Mouse (Mus musculus) erythroblast, embryonic 14.5 days (primary cell): ENCODE data around the gene Rap1gap2. TPM values are rescaled to one million over a fixed set of nuclear protein-coding genes. Genes with fewer than 3 reads are reported as not detected.

Experiments
- H3K27me3 ChIP-seq: 2 replicates; pipeline ENCODE4 v1.6.1; 2012; ENCODE audit warnings: inconsistent platforms; ENCODE audit not compliant: control insufficient read depth
- H3K36me3 ChIP-seq: 2 replicates; pipeline ENCODE4 v1.6.1; 2012; ENCODE audit warnings: mild to moderate bottlenecking, inconsistent platforms; ENCODE audit not compliant: control insufficient read depth
- H3K4me1 ChIP-seq: 2 replicates; pipeline ENCODE4 v1.6.1; 2012; ENCODE audit warnings: inconsistent platforms; ENCODE audit not compliant: control insufficient read depth
- H3K4me3 ChIP-seq: replicated peaks from 2 replicates; pipeline ENCODE3; 2012; ENCODE audit warnings: moderate library complexity, mild to moderate bottlenecking, inconsistent platforms
- H3K9me3 ChIP-seq: 2 replicates; pipeline ENCODE4 v1.6.1; 2012; ENCODE audit warnings: low read length, inconsistent platforms, mixed read lengths; ENCODE audit not compliant: control insufficient read depth
- GATA1 ChIP-seq: IDR thresholded peaks from 2 replicates; pipeline ENCODE4 v1.6.1; 2012; ENCODE audit warnings: low read length, inconsistent platforms, mixed read lengths
- TAL1 ChIP-seq: IDR thresholded peaks from 3 replicates; pipeline ENCODE4 v1.6.1; 2012; ENCODE audit warnings: low read length, inconsistent platforms, mixed read lengths
- polyA plus RNA-seq: library from polyadenylated mRNA; stranded (reverse); fragments of >175 nt; gene quantifications from 2 replicates; pipeline ENCODE4 v1.2.3, GENCODE M21; 2012

Gene Rap1gap2
- polyA plus RNA-seq, 1 experiment, result 0.03 TPM

- no peaks in the 10 kb centered on the region for H3K36me3 ChIP-seq
- H3K4me1 ChIP-seq, result peaks cover 13% of the 10 kb centered on the region
- H3K27me3 ChIP-seq, result no peaks in the 10 kb centered on the region
- TF ChIP-seq GATA1, result no peak
- no peak for TF ChIP-seq TAL1
- no peak overlapping the region for H3K4me3 ChIP-seq
- no peaks in the 10 kb centered on the region for H3K9me3 ChIP-seq
Observed at GRCm38 (mm10) chr11:74532401-74532800, 78.3 kb downstream of the Rap1gap2 start.

GRCm38 (mm10) chr11:74531725-74532124 is 79.0 kb downstream of the Rap1gap2 start:
- peaks cover 8% of the 10 kb centered on the region for H3K4me1 ChIP-seq

GRCm38 (mm10) chr11:74529803-74530202 is 80.9 kb downstream of the Rap1gap2 start:
- H3K27me3 ChIP-seq, result peaks cover 18% of the 10 kb centered on the region
- peaks cover 2% of the 10 kb centered on the region; the same call in 1 of the 2 replicates for H3K4me1 ChIP-seq
- TF ChIP-seq TAL1 (no peak), GATA1 (no peak)
- no peaks in the 10 kb centered on the region for H3K36me3 ChIP-seq
- H3K4me3 ChIP-seq, result no peak overlapping the region
- H3K9me3 ChIP-seq, result no peaks in the 10 kb centered on the region

More at GRCm38 (mm10) chr11:74531725-74532124, 79.0 kb downstream of the Rap1gap2 start:
- TF ChIP-seq TAL1 (no peak), GATA1 (no peak)
- no peaks in the 10 kb centered on the region for H3K36me3 ChIP-seq
- H3K4me3 ChIP-seq, result no peak overlapping the region
- H3K27me3 ChIP-seq, result peaks cover 4% of the 10 kb centered on the region
- no peaks in the 10 kb centered on the region for H3K9me3 ChIP-seq

- Histone ChIP-seq H3K4me3 (no peak overlapping the region), H3K9me3 (no peaks in the 10 kb centered on the region; the same call in 1 of the 2 replicates), H3K36me3 (no peaks in the 10 kb centered on the region), H3K4me1 (peaks cover 8% of the 10 kb centered on the region), H3K27me3 (peaks cover 40% of the 10 kb centered on the region)
- TF ChIP-seq GATA1, result no peak
- TF ChIP-seq TAL1, result no peak
Observed at GRCm38 (mm10) chr11:74527555-74527954, 83.2 kb downstream of the Rap1gap2 start.

- H3K4me1 ChIP-seq, result peaks cover 8% of the 10 kb centered on the region
- H3K27me3 ChIP-seq, result peaks cover 51% of the 10 kb centered on the region
- TF ChIP-seq GATA1 (no peak), TAL1 (no peak)
- H3K36me3 ChIP-seq, result no peaks in the 10 kb centered on the region
- H3K9me3 ChIP-seq, result no peaks in the 10 kb centered on the region; the same call in 1 of the 2 replicates
- H3K4me3 ChIP-seq, result no peak overlapping the region
Observed at GRCm38 (mm10) chr11:74526180-74527158, 84.2 kb downstream of the Rap1gap2 start.

GRCm38 (mm10) chr11:74525605-74526004 is 85.1 kb downstream of the Rap1gap2 start:
- no peaks in the 10 kb centered on the region for H3K36me3 ChIP-seq
- H3K27me3 ChIP-seq, result peaks cover 60% of the 10 kb centered on the region
- no peaks in the 10 kb centered on the region; the same call in 1 of the 2 replicates for H3K9me3 ChIP-seq
- peaks cover 8% of the 10 kb centered on the region for H3K4me1 ChIP-seq
- TF ChIP-seq TAL1 (no peak), GATA1 (no peak)
- H3K4me3 ChIP-seq, result no peak overlapping the region

GRCm38 (mm10) chr11:74525205-74525604 is 85.5 kb downstream of the Rap1gap2 start:
- Histone ChIP-seq H3K4me3 (no peak overlapping the region), H3K27me3 (peaks cover 64% of the 10 kb centered on the region), H3K4me1 (peaks cover 8% of the 10 kb centered on the region), H3K36me3 (no peaks in the 10 kb centered on the region), H3K9me3 (no peaks in the 10 kb centered on the region; the same call in 1 of the 2 replicates)
- no peak for TF ChIP-seq GATA1
- no peak for TF ChIP-seq TAL1

GRCm38 (mm10) chr11:74524050-74524965 is 86.4 kb downstream of the Rap1gap2 start:
- no peak for TF ChIP-seq TAL1
- no peak for TF ChIP-seq GATA1
- H3K9me3 ChIP-seq, result no peaks in the 10 kb centered on the region; the same call in 1 of the 2 replicates
- no peaks in the 10 kb centered on the region for H3K36me3 ChIP-seq
- no peak overlapping the region for H3K4me3 ChIP-seq
- H3K4me1 ChIP-seq, result peaks cover 8% of the 10 kb centered on the region
- H3K27me3 ChIP-seq, result peaks cover 73% of the 10 kb centered on the region
